Mouse (Mus musculus) liver, postnatal 0 days (tissue): ENCODE measurements at regions not wholly inside any gene's neighbourhood (a gene's known extent, or its start where the extent isn't known, plus 50 kb on each side); places are given as distances from the start of the nearest gene placed in this dataset.

ENCODE experiments used
- ATAC-seq: fragments of 200-750 bp; cut with Nextera tagmentation; 2 replicates; pipeline ENCODE4 v1.8.0; 2017; ENCODE audit warnings: mild to moderate bottlenecking, moderate library complexity
- DNase-seq: peaks from one replicate; pipeline ENCODE4 v3.0.0-alpha.2; 2016
- H3K27ac ChIP-seq: fragments of 300-500 bp; sonication (generic); 2 replicates; pipeline ENCODE4 v1.5.1; 2014; ENCODE audit warnings: antibody characterized with exemption, moderate library complexity, mild to moderate bottlenecking, low read depth
- H3K27me3 ChIP-seq: fragments of 300-500 bp; sonication (generic); 2 replicates; pipeline ENCODE4 v1.6.1; 2014; ENCODE audit warnings: low read length, control low read depth, mixed read lengths; ENCODE audit not compliant: insufficient read depth
- H3K36me3 ChIP-seq: fragments of 300-500 bp; sonication (generic); replicated peaks from 2 replicates; pipeline ENCODE4 v1.6.1; 2014; ENCODE audit warnings: mild to moderate bottlenecking, control low read depth, low read length, moderate library complexity, mixed read lengths; ENCODE audit not compliant: insufficient read depth
- H3K4me1 ChIP-seq: fragments of 300-500 bp; sonication (generic); 2 replicates; pipeline ENCODE4 v1.6.1; 2014; ENCODE audit warnings: antibody characterized with exemption, mild to moderate bottlenecking, control low read depth; ENCODE audit not compliant: insufficient read depth
- H3K4me2 ChIP-seq: fragments of 300-500 bp; sonication (generic); 2 replicates; pipeline ENCODE4 v1.6.1; 2014; ENCODE audit warnings: low read depth, mild to moderate bottlenecking, low read length, moderate library complexity, mixed read lengths
- H3K4me3 ChIP-seq: fragments of 300-500 bp; sonication (generic); 2 replicates; pipeline ENCODE4 v1.5.1; 2014; ENCODE audit warnings: low read depth, low read length
- H3K9ac ChIP-seq: fragments of 300-500 bp; sonication (generic); replicated peaks from 2 replicates; pipeline ENCODE4 v1.6.1; 2014; ENCODE audit warnings: mild to moderate bottlenecking, moderate library complexity
- H3K9me3 ChIP-seq: fragments of 300-500 bp; sonication (generic); 2 replicates; pipeline ENCODE4 v1.6.1; 2016; ENCODE audit warnings: mild to moderate bottlenecking, control low read depth, low read length, mixed read lengths
- CTCF ChIP-seq: sonication (generic); IDR thresholded peaks from 2 replicates; pipeline ENCODE4 v1.5.1; 2016; ENCODE audit warnings: antibody characterized with exemption, low read depth
- EP300 ChIP-seq: IDR thresholded peaks from 2 replicates; pipeline ENCODE4 v1.6.1; 2016; ENCODE audit warnings: antibody characterized with exemption, low read depth, mild to moderate bottlenecking
- WGBS: fragments of 180-500 bp; shearing (Covaris S2); extraction: QIAGEN DNeasy Blood & Tissue Kit; methylation state at CpG from one replicate; pipeline ENCODE4 v1.1.7; 2014; ENCODE audit not compliant: insufficient replicate concordance; 5-methylcytosine and 5-hydroxymethylcytosine counted together

DNA sequence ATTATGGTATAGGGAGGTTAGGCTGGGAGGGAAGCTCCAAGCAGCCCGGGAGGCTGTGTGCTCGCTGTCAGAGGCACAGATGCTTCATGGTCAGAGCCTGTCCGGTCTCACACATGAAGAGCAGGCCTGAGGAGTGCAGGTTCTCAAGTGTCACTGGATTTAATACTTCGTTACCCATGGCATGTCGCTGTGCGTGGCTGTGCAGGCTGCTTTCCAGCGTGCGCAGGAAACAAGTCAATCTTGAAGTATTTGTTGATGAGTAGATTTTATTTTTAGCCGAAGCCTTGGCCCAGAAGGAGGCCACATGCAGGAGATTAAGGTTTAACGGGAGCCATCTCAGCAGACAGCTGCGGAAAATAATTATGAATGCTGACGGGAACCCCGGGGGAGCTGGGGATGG lies 130.3 kb upstream of the Twist2 start:
- DNase-seq (no peak), ATAC-seq (no peak)
- H3K36me3 ChIP-seq: no peaks in the 10 kb centered on the region

DNA sequence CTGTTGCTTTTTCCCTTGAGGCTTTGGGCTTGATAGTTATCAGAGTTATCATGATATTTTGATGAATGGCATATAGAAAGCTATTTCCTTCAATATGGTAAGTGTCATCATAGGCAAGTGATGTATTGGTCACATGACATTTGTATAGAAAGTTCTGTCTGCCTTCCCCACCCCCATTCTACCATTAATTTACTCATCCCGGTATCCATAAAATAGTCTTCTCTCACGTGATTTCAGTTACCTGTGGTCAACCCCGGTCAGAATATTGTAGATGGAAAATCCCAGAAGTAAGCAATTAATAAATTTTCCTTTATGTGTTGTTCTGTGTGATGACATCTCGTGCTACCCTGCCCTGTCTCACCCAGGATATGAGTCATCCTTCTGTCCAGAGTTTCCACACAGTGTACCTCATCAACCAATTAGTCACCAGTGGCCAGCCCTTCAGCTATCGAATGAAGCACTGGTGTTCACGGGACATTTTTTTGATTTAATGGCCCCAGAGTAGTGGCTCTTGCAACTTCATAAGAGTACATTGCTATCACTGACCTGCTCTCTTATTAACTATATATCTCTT lies 127.1 kb upstream of the Twist2 start:
- no peak for ATAC-seq
- no peak overlapping the region for H3K4me2 ChIP-seq
- H3K27ac ChIP-seq: no peak overlapping the region
- H3K9me3 ChIP-seq: no peaks in the 10 kb centered on the region
- no peaks in the 10 kb centered on the region for H3K36me3 ChIP-seq
- no peak overlapping the region for H3K4me3 ChIP-seq
- no peaks in the 10 kb centered on the region for H3K4me1 ChIP-seq
- DNase-seq: no peak
- no peak overlapping the region for H3K9ac ChIP-seq
- 75% methylated on average over 6 of the region's 6 CpGs for WGBS
- H3K27me3 ChIP-seq: no peaks in the 10 kb centered on the region
- TF ChIP-seq EP300 (no peak), CTCF (no peak)

More for the DNA sequence above, 130.3 kb upstream of the Twist2 start:
- Histone ChIP-seq H3K9ac (no peak overlapping the region), H3K4me2 (no peak overlapping the region), H3K27me3 (no peaks in the 10 kb centered on the region), H3K9me3 (no peaks in the 10 kb centered on the region), H3K4me1 (no peaks in the 10 kb centered on the region), H3K4me3 (no peak overlapping the region), H3K27ac (no peak overlapping the region)
- WGBS: 74% methylated on average over 13 of the region's 13 CpGs
- no peak for TF ChIP-seq EP300
- no peak for TF ChIP-seq CTCF

DNA sequence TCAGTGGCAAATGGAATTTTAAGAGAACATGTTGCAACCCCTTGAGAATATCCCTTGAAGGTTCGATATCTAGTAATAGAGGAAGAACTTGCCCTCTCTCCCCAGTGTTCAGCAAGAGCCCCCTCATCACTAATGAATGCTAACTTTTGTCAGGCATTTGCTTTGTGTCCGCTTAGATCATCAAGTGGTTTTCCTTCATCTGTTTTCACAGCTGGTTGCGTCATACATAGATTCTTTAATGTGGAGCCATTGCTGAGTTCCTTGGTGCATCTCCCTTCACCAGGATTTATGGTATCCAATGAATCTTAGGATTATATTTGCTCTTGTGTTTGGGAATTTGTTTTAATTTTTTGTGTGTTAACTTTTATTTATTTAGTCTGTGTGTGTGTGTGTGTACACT lies 124.2 kb upstream of the Twist2 start:
- Histone ChIP-seq H3K27me3 (no peaks in the 10 kb centered on the region), H3K4me1 (no peaks in the 10 kb centered on the region), H3K36me3 (no peaks in the 10 kb centered on the region), H3K4me2 (no peak overlapping the region), H3K27ac (no peak overlapping the region), H3K4me3 (no peak overlapping the region), H3K9ac (no peak overlapping the region), H3K9me3 (no peaks in the 10 kb centered on the region)
- no peak for ATAC-seq
- TF ChIP-seq EP300 (no peak), CTCF (no peak)
- WGBS: 71% methylated on average over 3 of the region's 3 CpGs
- DNase-seq: no peak

DNA sequence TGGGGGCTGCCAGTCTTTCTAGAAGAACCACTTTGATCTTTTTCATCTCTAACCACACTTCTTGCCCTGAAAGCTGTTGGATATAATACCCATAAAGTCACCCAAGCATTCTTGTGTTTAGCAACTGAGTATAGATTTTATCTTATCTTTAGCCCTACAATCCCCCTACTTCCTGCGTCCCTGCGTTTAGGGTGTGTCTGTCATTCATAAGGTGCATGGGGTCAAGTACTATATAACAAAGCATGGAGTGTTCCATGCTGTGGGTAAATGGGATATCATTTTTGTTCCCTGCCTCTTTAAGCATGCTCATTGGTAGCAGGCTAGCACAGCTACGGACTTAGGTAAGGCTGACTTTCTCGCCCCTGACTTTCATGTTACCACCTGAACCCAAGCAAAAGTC lies 122.5 kb upstream of the Twist2 start:
- 56% methylated on average over 4 of the region's 4 CpGs for WGBS
- Histone ChIP-seq H3K9me3 (no peaks in the 10 kb centered on the region), H3K4me1 (no peaks in the 10 kb centered on the region), H3K9ac (no peak overlapping the region), H3K27ac (no peak overlapping the region), H3K36me3 (no peaks in the 10 kb centered on the region), H3K4me2 (no peak overlapping the region), H3K4me3 (no peak overlapping the region), H3K27me3 (no peaks in the 10 kb centered on the region)
- DNase-seq (no peak), ATAC-seq (no peak)
- no peak for TF ChIP-seq CTCF
- TF ChIP-seq EP300: no peak

DNA sequence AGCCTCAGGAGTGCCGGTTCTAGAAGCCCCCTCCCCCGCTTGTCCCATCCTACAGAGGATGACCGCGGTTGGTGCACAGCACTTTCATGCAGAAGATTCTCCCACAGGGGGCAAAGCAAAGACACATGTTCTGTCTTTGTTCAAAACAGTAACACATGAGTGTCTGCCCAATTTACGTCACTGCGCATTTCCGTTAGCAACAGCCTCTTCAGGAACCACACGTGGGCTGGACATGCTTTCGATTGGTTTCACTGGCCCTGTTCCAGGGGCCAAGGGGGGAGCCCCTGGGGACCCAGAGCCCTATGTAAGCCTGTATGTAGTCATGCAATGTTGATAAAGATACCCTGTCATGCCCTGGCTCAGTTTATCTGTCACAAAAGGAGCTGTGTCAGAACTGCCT lies 116.2 kb upstream of the Twist2 start:
- no peak for DNase-seq
- no peak for TF ChIP-seq EP300
- no peak overlapping the region for H3K27ac ChIP-seq
- H3K9me3 ChIP-seq: no peaks in the 10 kb centered on the region
- H3K4me3 ChIP-seq: no peak overlapping the region
- H3K27me3 ChIP-seq: no peaks in the 10 kb centered on the region
- H3K9ac ChIP-seq: no peak overlapping the region
- no peaks in the 10 kb centered on the region for H3K4me1 ChIP-seq
- no peak overlapping the region for H3K4me2 ChIP-seq
- H3K36me3 ChIP-seq: no peaks in the 10 kb centered on the region
- 79% methylated on average over 9 of the region's 9 CpGs for WGBS
- ATAC-seq: no peak

DNA sequence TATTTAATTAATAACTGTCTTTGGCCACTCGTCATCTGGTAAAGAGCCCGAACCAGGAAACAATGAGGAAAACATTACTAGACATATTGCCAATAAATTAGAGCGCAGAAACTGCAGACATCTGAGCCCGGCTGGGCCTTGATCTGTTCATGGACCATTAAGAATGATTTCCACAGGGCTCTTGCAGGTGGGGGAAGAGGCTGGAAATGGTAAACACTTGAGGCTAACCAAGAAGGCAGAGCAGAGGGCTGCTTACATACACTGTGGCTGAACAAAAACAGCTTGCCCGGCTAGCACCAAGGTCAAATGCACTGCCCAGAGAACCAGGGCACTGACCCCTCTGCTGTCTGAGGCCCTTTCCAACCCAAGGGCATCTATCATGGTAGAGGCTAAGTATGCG lies 115.5 kb upstream of the Twist2 start:
- no peaks in the 10 kb centered on the region for H3K27me3 ChIP-seq
- ATAC-seq: no peak
- no peak overlapping the region for H3K9ac ChIP-seq
- H3K4me2 ChIP-seq: no peak overlapping the region
- no peak overlapping the region for H3K27ac ChIP-seq
- 79% methylated on average over 6 of the region's 6 CpGs for WGBS
- no peaks in the 10 kb centered on the region for H3K4me1 ChIP-seq
- no peaks in the 10 kb centered on the region for H3K36me3 ChIP-seq
- H3K9me3 ChIP-seq: no peaks in the 10 kb centered on the region
- DNase-seq: no peak
- TF ChIP-seq CTCF: no peak
- TF ChIP-seq EP300: no peak
- no peak overlapping the region for H3K4me3 ChIP-seq

DNA sequence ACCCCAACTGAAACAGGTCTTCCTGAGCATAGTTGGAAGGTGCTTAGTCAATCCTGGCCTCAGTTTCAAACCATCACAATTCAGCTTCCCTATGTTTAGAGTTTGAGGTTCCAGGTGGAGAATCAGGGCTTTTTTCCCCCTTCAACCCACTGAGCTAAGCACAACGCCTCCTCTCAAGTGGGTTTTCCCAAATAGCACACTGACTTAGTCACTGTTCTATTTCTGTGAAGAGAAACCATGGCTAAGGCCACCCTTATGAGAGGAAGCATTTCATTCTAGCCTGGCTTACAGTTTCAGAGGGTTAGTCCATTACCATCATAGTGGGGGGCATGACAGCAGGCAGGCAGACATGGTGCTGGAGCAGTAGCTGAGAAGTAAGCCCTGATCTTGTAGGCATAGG lies 109.7 kb upstream of the Twist2 start:
- no peak for DNase-seq
- H3K27me3 ChIP-seq: no peaks in the 10 kb centered on the region
- no peak overlapping the region for H3K4me2 ChIP-seq
- H3K9me3 ChIP-seq: no peaks in the 10 kb centered on the region
- no peaks in the 10 kb centered on the region for H3K36me3 ChIP-seq
- no peaks in the 10 kb centered on the region for H3K4me1 ChIP-seq
- no peak for TF ChIP-seq EP300
- no peak for TF ChIP-seq CTCF
- H3K4me3 ChIP-seq: no peak overlapping the region
- 73% methylated on average over 1 of the region's 1 CpGs for WGBS
- no peak overlapping the region for H3K27ac ChIP-seq
- H3K9ac ChIP-seq: no peak overlapping the region
- no peak for ATAC-seq
